Mouse (Mus musculus) layer of hippocampus, adult 9-10 months (tissue): Measurements from ENCODE around the gene Asic3.

Experiments
- DNase-seq: peaks from one replicate; pipeline ENCODE4 v3.0.0; 2022; ENCODE audit warnings: low spot score

Gene Asic3

GRCm38 (mm10) chr5:24413042-24413693 is at the start of gene Asic3:
Gene Asic3, plus strand, starts transcription at chr5:24413392.
- DNase-seq: no peak

GRCm38 (mm10) chr5:24363467-24363866 is 49.7 kb upstream of the Asic3 start:
- DNase-seq: no peak

- DNase-seq: no peak
Observed at GRCm38 (mm10) chr5:24364061-24364460, 49.1 kb upstream of the Asic3 start.

GRCm38 (mm10) chr5:24364508-24364907 is 48.7 kb upstream of the Asic3 start, which contains the start of gene Nos3:
Gene Nos3, plus strand, starts transcription at chr5:24364810.
- no peak for DNase-seq

GRCm38 (mm10) chr5:24364963-24365362 is 48.2 kb upstream of the Asic3 start:
- no peak for DNase-seq

- no peak for DNase-seq
Observed at GRCm38 (mm10) chr5:24365528-24365927, 47.7 kb upstream of the Asic3 start.

- no peak for DNase-seq
Observed at GRCm38 (mm10) chr5:24366426-24366825, 46.8 kb upstream of the Asic3 start.

- no peak for DNase-seq
Observed at GRCm38 (mm10) chr5:24369767-24370166, 43.4 kb upstream of the Asic3 start.

GRCm38 (mm10) chr5:24373807-24374206 is 39.4 kb upstream of the Asic3 start:
- no peak for DNase-seq

GRCm38 (mm10) chr5:24374216-24374615 is 39.0 kb upstream of the Asic3 start:
- DNase-seq: no peak

GRCm38 (mm10) chr5:24374666-24375328 is 38.4 kb upstream of the Asic3 start:
- no peak for DNase-seq

GRCm38 (mm10) chr5:24378700-24379099 is 34.5 kb upstream of the Asic3 start:
- DNase-seq: no peak

- DNase-seq: no peak
Observed at GRCm38 (mm10) chr5:24379501-24379900, 33.7 kb upstream of the Asic3 start.

- no peak for DNase-seq
Observed at GRCm38 (mm10) chr5:24380499-24380898, 32.7 kb upstream of the Asic3 start.

- no peak for DNase-seq
Observed at GRCm38 (mm10) chr5:24381486-24381885, 31.7 kb upstream of the Asic3 start.

- DNase-seq: no peak
Observed at GRCm38 (mm10) chr5:24381988-24382387, 31.2 kb upstream of the Asic3 start.

- peak; percentile 89 for DNase-seq
Observed at GRCm38 (mm10) chr5:24383026-24383859, 29.9 kb upstream of the Asic3 start.

GRCm38 (mm10) chr5:24384407-24384806 is 28.8 kb upstream of the Asic3 start:
- no peak for DNase-seq

GRCm38 (mm10) chr5:24385374-24385773 is 27.8 kb upstream of the Asic3 start:
- DNase-seq: no peak

- DNase-seq: no peak
Observed at GRCm38 (mm10) chr5:24385887-24386550, 27.2 kb upstream of the Asic3 start.

- no peak for DNase-seq
Observed at GRCm38 (mm10) chr5:24387264-24388241, 25.6 kb upstream of the Asic3 start.
